Mouse (Mus musculus) testis, adult 2 months (tissue): Measurements from ENCODE around the gene Zfp536.

Experiments
- CTCF ChIP-seq: fragments of 200-500 bp; IDR thresholded peaks from 2 replicates; pipeline ENCODE4 v1.5.1; 2012; ENCODE audit warnings: low read depth, mild to moderate bottlenecking, inconsistent platforms, low read length, moderate library complexity; ENCODE audit not compliant: control insufficient read depth, insufficient read depth, insufficient replicate concordance
- POLR2A ChIP-seq: fragments of 200-500 bp; IDR thresholded peaks from 2 replicates; pipeline ENCODE4 v1.6.1; 2012; ENCODE audit warnings: low read depth, mild to moderate bottlenecking, inconsistent platforms, low read length, moderate library complexity; ENCODE audit not compliant: control insufficient read depth

GRCm38 (mm10) chr7:37527890-37528289, 245.6 kb downstream of the Zfp536 start:
- TF ChIP-seq CTCF = no peak
- no peak for TF ChIP-seq POLR2A
